21 mouse cellular contexts compared by ENCODE assay signal in the genomic region with DNA sequence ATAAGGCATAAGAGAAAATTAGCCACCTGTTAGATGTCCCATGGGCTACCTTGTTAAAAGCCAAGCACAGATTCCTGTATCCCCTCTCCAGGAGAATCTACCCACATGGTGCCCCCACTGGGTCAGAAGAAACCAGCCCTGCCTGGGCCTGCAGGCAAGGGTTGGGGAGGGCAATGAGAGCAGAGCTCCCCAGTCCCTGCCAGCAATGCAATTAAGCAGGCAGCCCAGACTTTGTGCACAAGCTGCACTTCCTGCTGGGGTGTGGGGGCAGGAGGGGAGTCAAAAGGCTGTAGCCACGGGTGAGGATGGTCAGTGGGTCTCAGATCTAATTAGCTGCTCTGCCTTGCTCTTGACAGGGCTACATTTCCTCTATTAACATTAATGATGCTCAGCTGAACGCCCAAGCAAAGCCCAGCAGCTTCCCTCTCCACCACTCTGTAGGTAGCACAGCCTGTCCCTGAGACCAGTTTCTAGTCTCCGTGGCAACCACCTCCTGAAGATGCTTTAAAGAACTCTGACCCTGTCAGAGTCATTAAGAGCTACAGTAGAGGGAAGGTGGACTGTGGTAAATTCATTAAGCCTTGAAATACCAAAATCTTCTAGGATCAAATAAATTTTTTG. TPM values are rescaled to one million over a fixed set of nuclear protein-coding genes. Genes with fewer than 3 reads are reported as not detected.
DNase-seq lines count a peak whose midpoint lies in the region; ATAC-seq lines count a peak whose summit lies in the region.
"Had no signal": no experiment of that assay in that cellular context is flagged by ENCODE, and none has a peak within 500 bp of the region (broad histone marks: within the 10 kb centered on the region; RNA-seq: fewer than 3 reads in every experiment).

No protein-coding gene starts in this region.

- H3K9me3 ChIP-seq in embryonic facial prominence, embryonic 12.5 days: no peaks in the 10 kb centered on the region
- no peaks in the 10 kb centered on the region for H3K9me3 ChIP-seq in embryonic facial prominence, embryonic 10.5 days
- no peaks in the 10 kb centered on the region for H3K9me3 ChIP-seq in limb, embryonic 11.5 days (ENCODE audit: control insufficient read depth, low read length)
- H3K9me3 ChIP-seq in limb, embryonic 10.5 days (replicated peaks): no peaks in the 10 kb centered on the region
- no peaks in the 10 kb centered on the region for H3K9me3 ChIP-seq in midbrain, embryonic 14.5 days (ENCODE audit: control insufficient read depth, low read length)
- no peaks in the 10 kb centered on the region for H3K9me3 ChIP-seq in liver, embryonic 12.5 days (replicated peaks)
- H3K9me3 ChIP-seq: heart, embryonic 15.5 days; neural tube, embryonic 12.5 days had no signal

- H3K9ac ChIP-seq in embryonic facial prominence, embryonic 12.5 days: no peak overlapping the region
- H3K9ac ChIP-seq in limb, embryonic 11.5 days (ENCODE audit: low read length): no peak overlapping the region
- no peak overlapping the region for H3K9ac ChIP-seq in midbrain, embryonic 14.5 days (replicated peaks; ENCODE audit: low read length)
- no peak overlapping the region for H3K9ac ChIP-seq in liver, embryonic 12.5 days
- H3K9ac ChIP-seq: heart, embryonic 15.5 days; neural tube, embryonic 12.5 days had no signal

- ATAC-seq in embryonic facial prominence, embryonic 12.5 days (ENCODE audit: insufficient number of reproducible peaks, insufficient read depth, low FRiP score, low TSS enrichment): 0 out of 2 replicates have a peak, but pooled peaks have one; percentile 26
- ATAC-seq in limb, embryonic 11.5 days (ENCODE audit: insufficient number of reproducible peaks, low FRiP score, low TSS enrichment, low read depth): peak; percentile 39; the same call in 1 of the 2 replicates
- ATAC-seq in midbrain, embryonic 14.5 days (ENCODE audit: low FRiP score, low TSS enrichment): no peak; the same call in 1 of the 2 replicates
- ATAC-seq in liver, embryonic 12.5 days: no peak

- no peak overlapping the region for H3K4me2 ChIP-seq in embryonic facial prominence, embryonic 12.5 days (replicated peaks)
- no peak overlapping the region for H3K4me2 ChIP-seq in limb, embryonic 11.5 days (ENCODE audit: low read depth, severe bottlenecking)
- no peak overlapping the region for H3K4me2 ChIP-seq in midbrain, embryonic 14.5 days (ENCODE audit: low read length)
- no peak overlapping the region for H3K4me2 ChIP-seq in liver, embryonic 12.5 days
- H3K4me2 ChIP-seq: heart, embryonic 15.5 days; neural tube, embryonic 12.5 days had no signal

- no peak overlapping the region for H3K4me3 ChIP-seq in embryonic facial prominence, embryonic 12.5 days
- no peak overlapping the region for H3K4me3 ChIP-seq in embryonic facial prominence, embryonic 10.5 days
- no peak overlapping the region for H3K4me3 ChIP-seq in limb, embryonic 11.5 days (ENCODE audit: low read depth, low read length)
- H3K4me3 ChIP-seq in limb, embryonic 10.5 days: no peak overlapping the region
- H3K4me3 ChIP-seq in midbrain, embryonic 14.5 days (replicated peaks; ENCODE audit: low read depth, low read length): no peak overlapping the region
- H3K4me3 ChIP-seq in liver, embryonic 12.5 days: no peak overlapping the region
- H3K4me3 ChIP-seq: heart, embryonic 15.5 days; neural tube, embryonic 12.5 days had no signal

- H3K36me3 ChIP-seq in embryonic facial prominence, embryonic 12.5 days: peaks cover 26% of the 10 kb centered on the region
- peaks cover 36% of the 10 kb centered on the region for H3K36me3 ChIP-seq in embryonic facial prominence, embryonic 10.5 days (replicated peaks)
- no peaks in the 10 kb centered on the region; the same call in 1 of the 2 replicates for H3K36me3 ChIP-seq in limb, embryonic 11.5 days (ENCODE audit: control insufficient read depth, insufficient read depth, low read length)
- peaks cover 30% of the 10 kb centered on the region for H3K36me3 ChIP-seq in limb, embryonic 10.5 days
- peaks cover 35% of the 10 kb centered on the region for H3K36me3 ChIP-seq in midbrain, embryonic 14.5 days (ENCODE audit: control insufficient read depth, insufficient read depth, low read length)
- peaks cover 4% of the 10 kb centered on the region; the same call in 1 of the 2 replicates for H3K36me3 ChIP-seq in liver, embryonic 12.5 days

- H3K27me3 ChIP-seq in embryonic facial prominence, embryonic 12.5 days: peaks cover 14% of the 10 kb centered on the region
- H3K27me3 ChIP-seq in embryonic facial prominence, embryonic 10.5 days (replicated peaks; ENCODE audit: low read depth, poor library complexity, severe bottlenecking): peaks cover 17% of the 10 kb centered on the region
- H3K27me3 ChIP-seq in limb, embryonic 11.5 days (ENCODE audit: control insufficient read depth, insufficient read depth, low read length): peaks cover 4% of the 10 kb centered on the region
- peaks cover 20% of the 10 kb centered on the region for H3K27me3 ChIP-seq in limb, embryonic 10.5 days (ENCODE audit: low read depth, poor library complexity, severe bottlenecking)
- peaks cover under 1% of the 10 kb centered on the region; the same call in 1 of the 2 replicates for H3K27me3 ChIP-seq in midbrain, embryonic 14.5 days (ENCODE audit: control insufficient read depth, insufficient read depth, low read length)
- peaks cover 19% of the 10 kb centered on the region for H3K27me3 ChIP-seq in liver, embryonic 12.5 days (replicated peaks)
- H3K27me3 ChIP-seq: CH12.LX had no signal

- WGBS in embryonic facial prominence, embryonic 12.5 days: 36% methylated on average over 3 of the region's 3 CpGs
- WGBS in embryonic facial prominence, embryonic 10.5 days: 39% methylated on average over 3 of the region's 3 CpGs
- 26% methylated on average over 3 of the region's 3 CpGs for WGBS in limb, embryonic 11.5 days
- WGBS in limb, embryonic 10.5 days: 38% methylated on average over 3 of the region's 3 CpGs
- WGBS in midbrain, embryonic 14.5 days: 46% methylated on average over 3 of the region's 3 CpGs
- WGBS in liver, embryonic 12.5 days (ENCODE audit: insufficient replicate concordance): 39% methylated on average over 3 of the region's 3 CpGs

- no peak overlapping the region for H3K27ac ChIP-seq in embryonic facial prominence, embryonic 12.5 days
- H3K27ac ChIP-seq in embryonic facial prominence, embryonic 10.5 days (replicated peaks): no peak overlapping the region
- no peak overlapping the region for H3K27ac ChIP-seq in limb, embryonic 11.5 days (replicated peaks; ENCODE audit: low read depth, low read length)
- no peak overlapping the region for H3K27ac ChIP-seq in limb, embryonic 10.5 days
- peak overlapping the region; percentile 33 for H3K27ac ChIP-seq in midbrain, embryonic 14.5 days (replicated peaks; ENCODE audit: low read depth, low read length)
- no peak overlapping the region for H3K27ac ChIP-seq in liver, embryonic 12.5 days
- H3K27ac ChIP-seq: heart, embryonic 15.5 days; neural tube, embryonic 12.5 days had no signal

- no peaks in the 10 kb centered on the region for H3K4me1 ChIP-seq in embryonic facial prominence, embryonic 12.5 days
- peaks cover 5% of the 10 kb centered on the region for H3K4me1 ChIP-seq in embryonic facial prominence, embryonic 10.5 days
- H3K4me1 ChIP-seq in limb, embryonic 11.5 days (ENCODE audit: control insufficient read depth, insufficient read depth, low read length): peaks cover 4% of the 10 kb centered on the region; the same call in 1 of the 2 replicates
- H3K4me1 ChIP-seq in limb, embryonic 10.5 days: peaks cover 9% of the 10 kb centered on the region
- H3K4me1 ChIP-seq in midbrain, embryonic 14.5 days (ENCODE audit: control insufficient read depth, insufficient read depth, low read length): peaks cover 5% of the 10 kb centered on the region; the same call in 1 of the 2 replicates
- H3K4me1 ChIP-seq in liver, embryonic 12.5 days: 0 out of 2 replicates have a peak, but pooled peaks cover 1% of the 10 kb centered on the region

- DNase-seq in embryonic facial prominence, embryonic 10.5 days (ENCODE audit: low spot score): no peak
- peak; percentile 28 for DNase-seq in limb, embryonic 11.5 days (ENCODE audit: low spot score)
- no peak for DNase-seq in limb, embryonic 10.5 days (ENCODE audit: low spot score)
- DNase-seq in brain, adult 2 months (ENCODE audit: low read depth, low spot score): peak; percentile 16
- peak; percentile 21 for DNase-seq in midbrain, embryonic 14.5 days
- DNase-seq in frontal cortex, postnatal 14 days (ENCODE audit: low spot score in 2 of 2): no peak
- DNase-seq: adrenal gland, adult 8-10 months; cerebellum, adult 18-20 months; gastrocnemius, postnatal 10 days; heart, adult 18-20 months; kidney, adult 18-20 months; kidney, postnatal 14 days; liver; lung, adult 18-20 months; lung, postnatal 36 days; thymus, adult 2 months had no signal

RNA-seq across cellular contexts. Expression of a gene that starts 5.1 kb away (rescaled TPM):
- polyA plus RNA-seq in embryonic facial prominence, embryonic 12.5 days (2016; fragmentation: Nextera tagmentation; extraction: Ambion mirVana): 0.39 and 0.42 TPM in 2 replicates
- polyA plus RNA-seq in embryonic facial prominence, embryonic 10.5 days (2016; fragmentation: Nextera tagmentation; extraction: Ambion mirVana): 0.12 and 0.18 TPM in 2 replicates
- 0.12 and 0.18 TPM in 2 replicates for polyA plus RNA-seq in limb, embryonic 11.5 days (2014; fragmentation: Nextera tagmentation; extraction: Ambion mirVana)
- polyA plus RNA-seq in limb, embryonic 10.5 days (2016; fragmentation: Nextera tagmentation; extraction: Ambion mirVana): 0.11 and 0.45 TPM in 2 replicates
- 3.8 and 5.1 TPM in 2 replicates for polyA plus RNA-seq in midbrain, embryonic 14.5 days (2014; fragmentation: Nextera tagmentation; extraction: Ambion mirVana)
- 0.17 TPM in 1 of 2 replicates, not detected in the other for polyA plus RNA-seq in liver, embryonic 12.5 days (2016; fragmentation: Nextera tagmentation; extraction: Ambion mirVana)

RNA-seq across cellular contexts. Expression of a gene that starts 39.5 kb away (rescaled TPM):
- polyA plus RNA-seq in embryonic facial prominence, embryonic 12.5 days (2016; fragmentation: Nextera tagmentation; extraction: Ambion mirVana): 29.5 and 32.5 TPM in 2 replicates
- 31.7 and 33.2 TPM in 2 replicates for polyA plus RNA-seq in embryonic facial prominence, embryonic 10.5 days (2016; fragmentation: Nextera tagmentation; extraction: Ambion mirVana)
- 36.6 and 38.0 TPM in 2 replicates for polyA plus RNA-seq in limb, embryonic 11.5 days (2014; fragmentation: Nextera tagmentation; extraction: Ambion mirVana)
- 25.6 and 31.3 TPM in 2 replicates for polyA plus RNA-seq in limb, embryonic 10.5 days (2016; fragmentation: Nextera tagmentation; extraction: Ambion mirVana)
- polyA plus RNA-seq in midbrain, embryonic 14.5 days (2014; fragmentation: Nextera tagmentation; extraction: Ambion mirVana): 29.9 and 30.8 TPM in 2 replicates
- 44.8 and 49.2 TPM in 2 replicates for polyA plus RNA-seq in liver, embryonic 12.5 days (2016; fragmentation: Nextera tagmentation; extraction: Ambion mirVana)

RNA-seq across cellular contexts. Expression of a gene that starts 40.3 kb away (rescaled TPM):
- polyA plus RNA-seq in embryonic facial prominence, embryonic 12.5 days (2016; fragmentation: Nextera tagmentation; extraction: Ambion mirVana): 15.4 and 17.3 TPM in 2 replicates
- polyA plus RNA-seq in embryonic facial prominence, embryonic 10.5 days (2016; fragmentation: Nextera tagmentation; extraction: Ambion mirVana): 14.3 and 14.9 TPM in 2 replicates
- 15.4 and 16.7 TPM in 2 replicates for polyA plus RNA-seq in limb, embryonic 11.5 days (2014; fragmentation: Nextera tagmentation; extraction: Ambion mirVana)
- 15.7 and 18.7 TPM in 2 replicates for polyA plus RNA-seq in limb, embryonic 10.5 days (2016; fragmentation: Nextera tagmentation; extraction: Ambion mirVana)
- 12.2 and 16.6 TPM in 2 replicates for polyA plus RNA-seq in midbrain, embryonic 14.5 days (2014; fragmentation: Nextera tagmentation; extraction: Ambion mirVana)
- 7.1 and 7.3 TPM in 2 replicates for polyA plus RNA-seq in liver, embryonic 12.5 days (2016; fragmentation: Nextera tagmentation; extraction: Ambion mirVana)

Comparison
In these comparisons a context has a peak if more than half of its experiments do, and no peak if none do; other contexts are left out.
1. DNase-seq: peak in limb, embryonic 11.5 days (single experiment), brain, adult 2 months (single experiment) and midbrain, embryonic 14.5 days (single experiment); none in embryonic facial prominence, embryonic 10.5 days (single experiment), limb, embryonic 10.5 days (single experiment) and frontal cortex, postnatal 14 days (0 of 2).
2. ATAC-seq: peak in embryonic facial prominence, embryonic 12.5 days (single experiment) and limb, embryonic 11.5 days (single experiment); none in midbrain, embryonic 14.5 days (single experiment) and liver, embryonic 12.5 days (single experiment).